Mouse (Mus musculus): ENCODE measurements at regions not wholly inside any gene's neighbourhood (a gene's known extent, or its start where the extent isn't known, plus 50 kb on each side); places are given as distances from the start of the nearest gene placed in this dataset.

GRCm38 (mm10) chr16:78013049-78013819 is 288.1 kb upstream of the Cxadr start:
- DNase-seq: no peak

GRCm38 (mm10) chr16:78004016-78004415 is 297.3 kb upstream of the Cxadr start:
- no peak for DNase-seq

- no peak for DNase-seq
Measured at GRCm38 (mm10) chr16:77992986-77993385, 308.3 kb upstream of the Cxadr start.

- DNase-seq: no peak
Measured at GRCm38 (mm10) chr16:77989791-77990325, 311.4 kb upstream of the Cxadr start.

- DNase-seq: peak; percentile 12
Measured at GRCm38 (mm10) chr16:77989139-77989538, 312.1 kb upstream of the Cxadr start.

- no peak for DNase-seq
Measured at GRCm38 (mm10) chr16:77986884-77987529, 314.3 kb upstream of the Cxadr start.

GRCm38 (mm10) chr16:77948785-77949184 is 346.9 kb upstream of the Gm11146 start:
- DNase-seq: no peak

GRCm38 (mm10) chr16:77945442-77945841 is 343.5 kb upstream of the Gm11146 start:
- no peak for DNase-seq

GRCm38 (mm10) chr16:77931025-77931723 is 329.3 kb upstream of the Gm11146 start:
- DNase-seq: no peak

GRCm38 (mm10) chr16:77914160-77915070 is 312.5 kb upstream of the Gm11146 start:
- DNase-seq: no peak

- DNase-seq: no peak
Measured at GRCm38 (mm10) chr16:77894247-77894646, 292.4 kb upstream of the Gm11146 start.

GRCm38 (mm10) chr16:77893690-77894089 is 291.8 kb upstream of the Gm11146 start:
- DNase-seq: no peak

GRCm38 (mm10) chr16:77892731-77893130 is 290.8 kb upstream of the Gm11146 start:
- DNase-seq: no peak

GRCm38 (mm10) chr16:77889348-77889747 is 287.5 kb upstream of the Gm11146 start:
- no peak for DNase-seq

GRCm38 (mm10) chr16:77885060-77885679 is 283.3 kb upstream of the Gm11146 start:
- DNase-seq: no peak

- no peak for DNase-seq
Measured at GRCm38 (mm10) chr16:77884495-77884894, 282.6 kb upstream of the Gm11146 start.

GRCm38 (mm10) chr16:77877006-77877405 is 275.1 kb upstream of the Gm11146 start:
- DNase-seq: no peak

- no peak for DNase-seq
Measured at GRCm38 (mm10) chr16:77863246-77863645, 261.4 kb upstream of the Gm11146 start.

GRCm38 (mm10) chr16:77852066-77852781 is 250.3 kb upstream of the Gm11146 start:
- no peak for DNase-seq

- no peak for DNase-seq
Measured at GRCm38 (mm10) chr16:77851206-77852065, 249.5 kb upstream of the Gm11146 start.
